Mouse (Mus musculus) hindbrain, embryonic 15.5 days (tissue): ENCODE results near the gene Gm10354. TPM values are rescaled to one million over a fixed set of nuclear protein-coding genes. Genes with fewer than 3 reads are reported as not detected.
A peak's percentile ranks its signal among the peaks of the same experiment; 100 is the strongest.
"Not testable (repeated sequence)": the region's sequence is repeated elsewhere in the genome, so short reads cannot be mapped to it uniquely, and the experiment has no call there.

ENCODE experiments used
- ATAC-seq: fragments of 200-750 bp; cut with Nextera tagmentation; 2 replicates; pipeline ENCODE4 v1.8.0; 2017; ENCODE audit warnings: low read depth, moderate number of reproducible peaks, moderate TSS enrichment; ENCODE audit not compliant: low FRiP score
- H3K27ac ChIP-seq: fragments of 300-500 bp; sonication (generic); replicated peaks from 2 replicates; pipeline ENCODE4 v1.5.1; 2015; ENCODE audit warnings: mild to moderate bottlenecking, inconsistent platforms
- H3K27me3 ChIP-seq: fragments of 300-500 bp; sonication (generic); 2 replicates; pipeline ENCODE4 v1.6.1; 2015; ENCODE audit warnings: control low read depth, inconsistent platforms
- H3K36me3 ChIP-seq: fragments of 300-500 bp; sonication (generic); 2 replicates; pipeline ENCODE4 v1.6.1; 2015; ENCODE audit warnings: control low read depth, inconsistent platforms
- H3K4me1 ChIP-seq: fragments of 300-500 bp; sonication (generic); replicated peaks from 2 replicates; pipeline ENCODE4 v1.6.1; 2015; ENCODE audit warnings: control low read depth, inconsistent platforms
- H3K4me2 ChIP-seq: fragments of 300-500 bp; sonication (generic); 2 replicates; pipeline ENCODE4 v1.6.1; 2015; ENCODE audit warnings: moderate library complexity, mild to moderate bottlenecking, inconsistent platforms
- H3K4me3 ChIP-seq: fragments of 300-500 bp; sonication (generic); 2 replicates; pipeline ENCODE4 v1.5.1; 2015; ENCODE audit warnings: mild to moderate bottlenecking, inconsistent platforms
- H3K9ac ChIP-seq: fragments of 300-500 bp; sonication (generic); 2 replicates; pipeline ENCODE4 v1.6.1; 2015; ENCODE audit warnings: inconsistent platforms
- H3K9me3 ChIP-seq: fragments of 300-500 bp; sonication (generic); 2 replicates; pipeline ENCODE4 v1.6.1; 2016; ENCODE audit warnings: control low read depth, inconsistent platforms
- WGBS: fragments of 180-500 bp; shearing (Covaris S2); methylation state at CpG from one replicate; pipeline ENCODE4 v1.1.7; 2015; 5-methylcytosine and 5-hydroxymethylcytosine counted together
- polyA plus RNA-seq: library from polyadenylated mRNA; unstranded; fragments of >200 nt; fragmentation: Nextera tagmentation; extraction: Ambion mirVana; gene quantifications from 2 replicates; pipeline ENCODE4 v1.2.1, GENCODE M21; 2015

Gene Gm10354
- polyA plus RNA-seq, 1 experiment from 2014 or later, result not detected

DNA sequence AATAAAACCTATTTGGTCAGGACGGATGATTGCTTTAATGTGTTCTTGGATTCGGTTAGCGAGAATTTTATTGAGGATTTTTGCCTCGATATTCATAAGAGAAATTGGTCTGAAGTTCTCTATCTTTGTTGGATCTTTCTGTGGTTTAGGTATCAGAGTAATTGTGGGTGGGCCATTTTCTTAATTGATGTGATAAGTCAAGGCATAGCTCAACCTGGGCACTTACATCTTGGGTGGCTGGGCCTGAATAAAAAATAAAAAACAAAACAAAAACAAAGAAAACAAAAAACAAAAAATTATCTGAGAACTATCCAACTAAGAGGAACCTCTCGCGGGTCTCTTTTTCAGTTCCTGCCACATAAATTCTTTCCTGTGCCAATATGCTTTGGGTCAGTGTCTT is 15.4 kb upstream of the Gm10354 start:
- not testable (repeated sequence) for H3K27me3 ChIP-seq, H3K27ac ChIP-seq, H3K4me2 ChIP-seq, H3K4me1 ChIP-seq, H3K36me3 ChIP-seq, H3K9ac ChIP-seq, H3K4me3 ChIP-seq
- ATAC-seq, result peak; percentile 77; the same call in 1 of the 2 replicates
- 88% methylated on average over 6 of the region's 6 CpGs for WGBS
- H3K9me3 ChIP-seq, result peaks cover 24% of the 10 kb centered on the region

DNA sequence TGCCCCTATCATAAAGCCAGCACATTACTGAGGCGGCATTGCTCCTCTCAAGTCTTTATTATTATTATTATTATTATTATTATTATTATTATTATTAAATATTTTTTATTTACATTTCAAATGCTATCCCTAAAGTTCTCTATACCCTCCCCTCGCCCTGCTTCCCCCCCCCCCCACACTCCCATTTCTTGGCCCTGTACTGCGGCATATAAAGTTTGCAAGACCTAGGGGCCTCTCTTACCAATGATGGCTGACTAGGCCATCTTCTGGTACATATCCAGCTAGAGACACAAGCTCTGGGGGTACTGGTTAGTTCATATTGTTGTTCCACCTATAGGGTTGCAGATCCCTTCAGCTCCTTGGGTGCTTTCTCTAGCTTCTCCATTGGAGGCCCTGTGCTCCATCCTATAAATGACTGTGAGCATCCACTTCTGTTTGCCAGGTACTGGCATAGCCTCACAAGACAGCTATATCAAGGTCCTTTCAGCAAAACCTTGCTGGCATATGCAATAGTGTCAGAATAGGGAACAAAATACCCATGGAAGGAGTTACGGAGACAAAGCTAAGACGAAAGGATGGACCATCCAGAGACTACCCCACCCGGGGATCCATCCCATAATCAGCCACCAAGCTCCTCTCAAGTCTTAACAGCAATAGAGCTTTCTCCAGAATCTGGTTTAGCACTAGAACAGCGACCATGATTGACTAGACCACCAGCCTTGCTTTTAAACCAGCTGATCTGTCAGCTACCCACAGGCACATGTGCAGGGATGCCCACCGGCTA is 11.8 kb upstream of the Gm10354 start:
- H3K27ac ChIP-seq, H3K4me2 ChIP-seq, H3K4me3 ChIP-seq, H3K27me3 ChIP-seq, H3K36me3 ChIP-seq, H3K4me1 ChIP-seq, H3K9ac ChIP-seq: not testable (repeated sequence)
- ATAC-seq, result peak; percentile 54; the same call in 1 of the 2 replicates
- peaks cover 17% of the 10 kb centered on the region for H3K9me3 ChIP-seq
- 82% methylated on average over 8 of the region's 8 CpGs for WGBS

DNA sequence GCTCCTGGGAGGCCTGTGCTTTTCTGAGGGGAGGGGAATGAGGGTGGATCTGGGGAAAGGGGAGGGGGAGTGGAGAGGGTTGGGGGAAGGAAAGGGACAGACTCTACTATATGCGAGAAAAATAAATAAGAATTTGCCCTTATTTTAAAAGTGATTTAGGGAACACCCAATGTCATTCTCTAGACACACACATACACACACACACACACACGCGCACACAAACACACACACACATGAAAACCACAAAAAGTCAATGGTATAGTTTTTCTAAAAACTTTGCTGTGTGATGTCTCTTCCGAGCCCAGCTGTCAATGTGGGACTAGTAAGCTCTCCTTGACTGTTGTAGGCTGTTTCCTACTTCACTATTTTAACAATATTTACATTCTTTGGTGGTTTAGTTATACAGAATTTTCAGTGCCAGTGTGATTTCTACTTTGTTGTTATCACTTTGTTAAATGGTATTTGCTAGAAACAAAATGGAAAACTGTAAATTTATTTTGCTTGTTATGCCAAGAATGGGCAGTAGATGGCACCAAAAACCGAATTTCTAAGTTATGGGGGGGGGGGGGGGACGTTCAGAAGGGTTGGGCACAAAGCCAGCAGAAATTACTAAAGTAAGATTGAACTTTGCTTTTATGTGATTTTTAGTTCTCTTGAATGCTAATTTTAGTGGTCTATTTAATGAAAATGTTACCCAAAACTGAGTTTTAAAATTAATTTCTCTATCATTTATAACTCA is 8.1 kb upstream of the Gm10354 start:
- ATAC-seq, result peak; percentile 71; the same call in 1 of the 2 replicates
- not testable (repeated sequence) for H3K4me2 ChIP-seq, H3K27ac ChIP-seq, H3K36me3 ChIP-seq, H3K27me3 ChIP-seq, H3K4me3 ChIP-seq, H3K9ac ChIP-seq, H3K4me1 ChIP-seq
- 47% methylated on average over 6 of the region's 6 CpGs for WGBS
- H3K9me3 ChIP-seq, result peaks cover 14% of the 10 kb centered on the region

DNA sequence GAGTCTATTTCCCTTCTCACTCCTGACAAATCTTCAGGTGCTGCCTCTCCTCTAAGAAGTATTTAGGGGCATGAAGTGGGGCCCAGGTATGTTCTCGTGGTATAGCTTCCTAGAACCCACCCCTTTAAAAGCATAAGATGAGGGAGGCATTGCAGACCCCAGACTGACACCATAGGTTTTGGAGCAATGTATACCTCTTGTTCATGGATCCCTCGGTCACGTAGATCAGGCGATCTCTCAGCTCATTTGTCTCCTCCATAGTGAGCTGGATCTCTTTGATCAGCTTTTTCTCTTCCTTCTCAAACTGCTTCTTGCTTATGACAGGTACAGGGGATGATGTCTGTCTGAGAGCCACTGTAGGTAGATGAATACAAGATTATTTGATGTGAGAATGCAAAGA is 1.4 kb downstream of the Gm10354 start:
- not testable (repeated sequence) for H3K27ac ChIP-seq, H3K4me1 ChIP-seq, H3K9ac ChIP-seq, H3K4me2 ChIP-seq, ATAC-seq, H3K36me3 ChIP-seq, H3K27me3 ChIP-seq, H3K4me3 ChIP-seq
- WGBS, result 75% methylated on average over 4 of the region's 4 CpGs
- peaks cover 30% of the 10 kb centered on the region for H3K9me3 ChIP-seq

DNA sequence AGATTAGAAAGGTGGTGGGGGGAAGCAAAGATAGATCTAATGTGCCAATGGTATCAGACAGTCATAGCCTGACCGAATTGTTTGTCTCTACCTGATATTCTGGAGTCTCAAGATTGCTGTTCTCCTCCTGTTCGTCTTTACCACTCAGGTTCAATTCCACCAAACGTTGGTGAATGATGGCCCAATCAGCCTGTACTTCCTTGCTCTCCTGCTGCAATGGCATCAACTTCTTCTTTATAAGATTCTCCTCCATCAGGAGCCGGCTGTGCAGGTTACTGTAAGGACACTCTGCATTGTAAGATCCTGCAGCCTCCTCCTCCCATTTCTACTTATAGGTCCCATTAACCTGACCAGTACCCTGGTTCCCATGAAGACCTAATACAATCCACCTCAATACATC is 3.4 kb downstream of the Gm10354 start:
- H3K9me3 ChIP-seq, result peaks cover 32% of the 10 kb centered on the region
- not testable (repeated sequence) for H3K4me2 ChIP-seq, H3K4me3 ChIP-seq, H3K9ac ChIP-seq, H3K27me3 ChIP-seq, H3K36me3 ChIP-seq, H3K27ac ChIP-seq, ATAC-seq, H3K4me1 ChIP-seq
- WGBS, result 73% methylated on average over 4 of the region's 4 CpGs

DNA sequence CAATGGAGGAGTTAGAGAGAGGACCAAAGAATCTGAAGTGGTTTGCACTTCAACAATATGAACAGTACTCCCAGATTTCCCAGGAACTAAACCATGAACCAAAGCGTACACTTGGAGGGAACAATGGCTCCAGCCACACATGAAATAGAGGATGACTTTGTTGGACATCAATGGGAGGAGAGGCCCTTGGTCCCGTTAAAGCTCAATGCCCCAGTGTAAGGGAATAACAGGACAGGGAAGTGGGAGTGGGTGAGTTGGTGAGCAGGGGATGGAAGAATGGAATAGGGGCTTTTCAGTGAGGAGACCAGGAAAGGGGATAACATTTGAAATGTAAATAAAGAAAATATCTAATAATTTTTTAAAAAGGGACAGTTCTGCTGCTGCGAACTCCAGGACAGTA is 5.9 kb downstream of the Gm10354 start:
- not testable (repeated sequence) for H3K4me3 ChIP-seq, H3K9ac ChIP-seq, H3K4me2 ChIP-seq, H3K36me3 ChIP-seq, H3K4me1 ChIP-seq, H3K27me3 ChIP-seq, ATAC-seq, H3K27ac ChIP-seq
- H3K9me3 ChIP-seq, result peaks cover 21% of the 10 kb centered on the region
- WGBS, result 79% methylated on average over 3 of the region's 3 CpGs

DNA sequence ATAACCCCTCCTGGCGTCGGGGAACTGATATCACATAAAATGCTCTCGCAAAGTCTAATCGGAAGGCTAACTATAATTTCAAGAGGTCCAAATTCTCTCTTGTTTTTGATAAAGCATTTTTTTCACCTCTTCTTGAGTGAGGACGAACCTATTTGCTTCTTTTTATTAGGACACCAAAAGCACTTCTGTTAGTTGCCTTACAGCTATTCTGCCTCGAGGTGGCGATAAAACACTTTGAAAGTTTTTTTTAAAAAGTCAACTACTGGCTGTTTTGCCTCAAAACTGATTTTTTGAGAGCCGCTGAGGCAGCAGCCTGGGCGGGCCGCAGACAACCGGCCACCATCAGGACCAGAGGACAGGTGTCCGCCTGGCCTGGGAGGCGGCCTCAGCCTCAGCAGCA is 14.9 kb downstream of the Gm10354 start:
- H3K4me2 ChIP-seq, H3K27me3 ChIP-seq, ATAC-seq, H3K4me1 ChIP-seq, H3K4me3 ChIP-seq, H3K27ac ChIP-seq, H3K9ac ChIP-seq, H3K36me3 ChIP-seq: not testable (repeated sequence)
- H3K9me3 ChIP-seq, result peaks cover 25% of the 10 kb centered on the region
- 83% methylated on average over 13 of the region's 13 CpGs for WGBS

DNA sequence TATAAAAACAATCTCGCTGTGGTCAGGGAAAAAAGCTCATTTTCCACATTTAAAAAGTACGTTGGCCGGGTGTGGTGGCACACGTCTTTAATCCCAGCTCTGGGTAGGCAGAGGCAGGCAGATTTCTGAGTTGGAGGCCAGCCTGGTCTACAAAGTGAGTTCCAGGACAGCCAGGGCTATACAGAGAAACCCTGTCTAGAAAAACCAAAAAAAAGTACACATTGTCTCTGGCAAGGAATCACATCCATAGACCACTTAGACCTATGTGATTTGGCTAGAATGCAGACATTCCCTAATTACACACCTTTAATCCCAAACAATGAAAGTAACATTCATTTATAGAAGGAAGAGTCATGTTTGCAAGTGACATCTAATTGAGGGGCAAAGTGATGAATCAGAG is 17.2 kb downstream of the Gm10354 start:
- H3K4me2 ChIP-seq, H3K4me1 ChIP-seq, H3K36me3 ChIP-seq, H3K27me3 ChIP-seq, H3K9ac ChIP-seq, H3K4me3 ChIP-seq, ATAC-seq, H3K27ac ChIP-seq: not testable (repeated sequence)
- WGBS, result 79% methylated on average over 4 of the region's 4 CpGs
- H3K9me3 ChIP-seq, result peaks cover 25% of the 10 kb centered on the region

DNA sequence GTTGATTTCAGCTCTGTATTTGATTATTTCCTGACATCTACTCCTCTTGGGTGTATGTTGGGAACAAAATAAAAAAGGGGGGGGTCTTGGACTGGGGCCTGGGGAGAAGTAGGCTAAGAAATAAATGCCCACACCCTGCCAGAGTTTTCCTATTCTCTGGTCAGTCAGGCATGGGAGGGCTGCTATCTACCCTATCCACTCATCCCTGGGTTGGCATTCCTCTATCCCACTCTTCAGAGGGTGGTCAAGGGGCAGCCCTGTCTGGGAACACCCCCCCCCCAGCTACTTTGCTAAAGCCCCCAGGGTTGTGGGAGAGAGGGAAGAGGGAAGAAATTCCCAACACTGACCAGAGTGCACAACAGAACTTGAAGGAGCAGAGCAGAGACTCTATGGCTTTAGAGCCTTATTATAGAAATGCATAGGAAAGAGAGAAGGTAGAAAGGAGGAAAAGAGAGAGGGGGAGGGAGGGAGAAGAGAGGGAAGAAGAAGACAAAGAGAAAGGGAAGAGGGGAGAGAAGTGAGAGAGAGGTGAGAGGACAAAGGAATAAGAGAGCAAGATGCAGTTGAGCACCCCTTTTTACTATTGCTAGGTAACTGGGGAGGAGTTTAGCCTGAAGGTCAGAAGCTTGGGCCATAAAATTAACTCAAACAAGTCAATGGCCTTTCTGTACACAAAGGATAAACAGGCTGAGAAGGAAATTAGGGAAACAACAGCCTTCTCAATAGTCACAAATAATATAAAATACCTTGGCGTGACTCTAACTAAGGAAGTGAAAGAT is 22.6 kb downstream of the Gm10354 start:
- peaks cover 33% of the 10 kb centered on the region for H3K9me3 ChIP-seq
- H3K27ac ChIP-seq, ATAC-seq, H3K4me2 ChIP-seq, H3K4me3 ChIP-seq, H3K36me3 ChIP-seq, H3K9ac ChIP-seq, H3K4me1 ChIP-seq, H3K27me3 ChIP-seq: not testable (repeated sequence)
- WGBS, result 90% methylated on average over 1 of the region's 1 CpGs

DNA sequence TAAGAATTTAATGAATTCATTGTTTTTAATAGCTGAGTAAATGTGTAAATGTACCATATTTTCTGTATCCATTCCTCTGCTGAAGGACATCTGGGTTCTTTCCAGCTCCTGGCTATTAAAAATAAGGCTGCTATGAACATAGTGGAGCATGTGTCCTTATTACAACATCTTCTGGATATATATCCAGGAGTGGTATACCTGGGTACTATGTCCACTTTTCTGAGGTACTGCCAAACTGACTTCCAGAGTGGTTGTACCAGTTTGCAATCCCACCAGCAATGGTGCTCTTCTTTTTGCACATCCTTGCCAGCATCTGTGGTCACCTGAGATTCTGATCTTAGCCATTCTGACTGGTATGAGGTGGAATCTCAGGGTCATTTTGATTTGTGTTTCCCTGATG is 25.1 kb downstream of the Gm10354 start:
- H3K9ac ChIP-seq, H3K4me3 ChIP-seq, ATAC-seq, H3K4me2 ChIP-seq, H3K36me3 ChIP-seq, H3K4me1 ChIP-seq, H3K27me3 ChIP-seq, H3K27ac ChIP-seq: not testable (repeated sequence)
- H3K9me3 ChIP-seq, result peaks cover 29% of the 10 kb centered on the region

DNA sequence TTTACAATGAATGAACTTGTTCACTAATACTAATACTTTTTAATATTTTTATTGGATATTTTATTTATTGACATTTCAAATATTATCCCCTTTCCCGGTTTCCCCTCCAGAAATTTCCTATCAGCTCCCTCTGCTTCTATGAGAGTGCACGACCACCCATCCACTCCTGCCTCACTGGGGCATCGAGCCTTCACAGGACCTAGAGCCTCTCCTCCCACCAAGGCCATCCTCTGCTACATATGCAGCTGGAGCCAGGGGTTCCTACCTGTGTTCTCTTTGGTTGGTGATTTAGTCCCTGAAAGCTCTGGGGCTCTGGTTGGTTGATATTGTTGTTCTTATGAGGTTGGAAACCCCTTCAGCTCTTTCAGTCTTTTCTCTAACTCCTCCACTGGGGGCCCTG is 26.0 kb downstream of the Gm10354 start:
- not testable (repeated sequence) for H3K4me1 ChIP-seq, H3K9ac ChIP-seq, H3K36me3 ChIP-seq, H3K4me3 ChIP-seq, H3K27ac ChIP-seq, H3K27me3 ChIP-seq, H3K4me2 ChIP-seq, ATAC-seq
- WGBS, result 72% methylated on average over 3 of the region's 3 CpGs
- peaks cover 35% of the 10 kb centered on the region for H3K9me3 ChIP-seq

DNA sequence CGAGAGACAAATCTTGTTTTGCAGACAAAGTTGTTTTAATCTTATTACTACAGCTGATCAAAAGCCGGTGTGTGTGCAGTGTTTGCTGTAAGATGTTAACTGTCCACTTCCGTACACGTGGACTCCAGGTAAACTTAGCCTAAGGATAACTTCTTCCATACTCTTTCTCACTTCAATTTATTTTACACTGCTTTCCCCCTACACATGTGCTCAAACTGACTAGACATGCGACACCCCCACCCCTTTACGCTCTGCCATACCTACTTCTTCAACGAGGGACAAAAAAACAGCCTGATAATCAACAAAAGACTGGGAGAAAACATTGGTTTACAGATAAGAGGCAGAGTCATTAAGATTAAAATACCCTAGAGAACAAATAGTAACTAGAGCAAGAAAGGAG is 26.9 kb downstream of the Gm10354 start:
- H3K27ac ChIP-seq, H3K4me3 ChIP-seq, H3K4me2 ChIP-seq, H3K4me1 ChIP-seq, H3K27me3 ChIP-seq, H3K36me3 ChIP-seq, H3K9ac ChIP-seq, ATAC-seq: not testable (repeated sequence)
- H3K9me3 ChIP-seq, result peaks cover 37% of the 10 kb centered on the region
- 69% methylated on average over 7 of the region's 7 CpGs for WGBS
